ENCODE assay signal across 18 mouse cellular contexts in the genomic region with DNA sequence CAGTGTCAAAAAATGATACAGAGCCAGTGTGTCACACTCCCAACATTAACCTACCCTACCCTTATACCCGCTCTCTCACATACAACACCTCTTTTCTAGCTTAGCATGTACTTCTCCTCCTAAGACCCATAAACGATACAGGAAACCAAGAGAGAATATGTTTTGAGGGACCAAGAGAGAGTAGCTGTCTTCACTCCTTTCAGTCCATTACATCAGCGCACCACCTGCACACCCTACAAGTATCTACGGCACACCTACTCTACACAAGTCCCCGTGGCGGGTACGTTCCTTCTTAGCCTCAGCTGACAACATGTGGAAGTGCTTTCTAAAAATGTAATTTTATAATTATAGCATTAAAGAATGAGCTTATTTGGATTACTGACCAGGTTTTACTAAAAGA. TPM values are rescaled to one million over a fixed set of nuclear protein-coding genes. Genes with fewer than 3 reads are reported as not detected.
DNase-seq lines count a peak whose midpoint lies in the region; ATAC-seq and TF ChIP-seq lines count a peak whose summit lies in the region.
"Had no signal": no experiment of that assay in that cellular context is flagged by ENCODE, and none has a peak within 500 bp of the region (broad histone marks: within the 10 kb centered on the region; RNA-seq: fewer than 3 reads in every experiment).

No protein-coding gene starts in this region.

- H3K27ac ChIP-seq in heart, embryonic 13.5 days (replicated peaks) = peak overlapping the region; percentile 51; the same call in 1 of the 2 replicates
- H3K27ac ChIP-seq in gastrocnemius, adult 2 months = no peak overlapping the region
- H3K27ac ChIP-seq: heart, adult 2 months; left cerebral cortex, adult 2 months; limb, embryonic 15.5 days had no signal

- peaks cover 58% of the 10 kb centered on the region for H3K4me1 ChIP-seq in heart, embryonic 13.5 days

- no peaks in the 10 kb centered on the region for H3K9me3 ChIP-seq in heart, embryonic 13.5 days
- H3K9me3 ChIP-seq: limb, embryonic 15.5 days had no signal

- 62% methylated on average over 7 of the region's 7 CpGs for WGBS in heart, embryonic 13.5 days

- no peaks in the 10 kb centered on the region for H3K36me3 ChIP-seq in heart, embryonic 13.5 days
- no peaks in the 10 kb centered on the region for H3K36me3 ChIP-seq in splenic B cell, adult 2 months (ENCODE audit: control insufficient read depth, insufficient read depth, low read length, poor library complexity, severe bottlenecking)
- H3K36me3 ChIP-seq: limb, embryonic 15.5 days had no signal

- intact Hi-C loops in gastrocnemius, adult 2 months (cut with DNase I) = no loop called here

- peak overlapping the region; percentile 52 for H3K4me2 ChIP-seq in heart, embryonic 13.5 days
- H3K4me2 ChIP-seq: limb, embryonic 15.5 days had no signal

- ATAC-seq in heart, embryonic 13.5 days (ENCODE audit: extremely low read depth, insufficient number of reproducible peaks, low FRiP score, low TSS enrichment) = no peak
- ATAC-seq: midbrain, embryonic 16.5 days; Patski had no signal

- peak overlapping the region; percentile 0; the same call in 1 of the 2 replicates for H3K4me3 ChIP-seq in heart, embryonic 13.5 days
- no peak overlapping the region for H3K4me3 ChIP-seq in gastrocnemius, adult 2 months
- H3K4me3 ChIP-seq: heart, adult 2 months; left cerebral cortex, adult 2 months; limb, embryonic 15.5 days had no signal

- no peak for DNase-seq in heart, postnatal 4 days
- DNase-seq in B cell, adult 2 months = peak; percentile 50 to 56
- peak; percentile 71 for DNase-seq in induced T-regulatory cell, adult 2 months (ENCODE audit: low read depth)
- DNase-seq in splenic B cell, adult 2 months (ENCODE audit: low read depth, low spot score) = peak; percentile 65
- DNase-seq in gastrocnemius, adult 2 months = no peak
- DNase-seq in layer of hippocampus, adult 18-20 months (ENCODE audit: low spot score in 2 of 2) = no peak
- DNase-seq in adrenal gland, postnatal 10 days = no peak
- DNase-seq: adrenal gland, adult 8-10 months; cerebellum, postnatal 14 days; heart, adult 2 months; kidney, adult 11 months; kidney, postnatal 36 days; lung, postnatal 36 days had no signal

- H3K9ac ChIP-seq in heart, embryonic 13.5 days = peak overlapping the region; percentile 34; the same call in 1 of the 2 replicates
- H3K9ac ChIP-seq: limb, embryonic 15.5 days had no signal

- TF ChIP-seq CTCF in gastrocnemius, adult 2 months (IDR thresholded peaks at IDR 0.05) = no peak

- H3K27me3 ChIP-seq in heart, embryonic 13.5 days (replicated peaks) = no peaks in the 10 kb centered on the region
- H3K27me3 ChIP-seq in splenic B cell, adult 2 months (ENCODE audit: control insufficient read depth, insufficient read depth, low read length, poor library complexity, severe bottlenecking) = no peaks in the 10 kb centered on the region
- H3K27me3 ChIP-seq: limb, embryonic 15.5 days; Patski had no signal

RNA-seq across cellular contexts. Expression of a gene that starts 40.5 kb away (rescaled TPM):
- polyA plus RNA-seq in heart, embryonic 13.5 days (2015; fragmentation: Nextera tagmentation; extraction: Ambion mirVana) = 5.8 and 6.6 TPM in 2 replicates
- total RNA-seq in heart, postnatal 4 days (2021) = 1 to 10 TPM; 7.9 to 8.1 TPM
- total RNA-seq in gastrocnemius, adult 2 months (2021) = 1 to 10 TPM; 3.1 to 4.5 TPM
- 10 to 100 TPM; 64.2 to 65.8 TPM for total RNA-seq in layer of hippocampus, adult 18-20 months (2021)
- total RNA-seq in adrenal gland, postnatal 10 days (2021) = 10 to 100 TPM; 17.7 to 22.6 TPM

RNA-seq across cellular contexts. Expression of a gene that starts 40.7 kb away (rescaled TPM):
- polyA plus RNA-seq in heart, embryonic 13.5 days (2015; fragmentation: Nextera tagmentation; extraction: Ambion mirVana) = 0.29 TPM in 2 replicates
- under 1 TPM; 0.36 to 0.48 TPM for total RNA-seq in heart, postnatal 4 days (2021)
- not detected for total RNA-seq in gastrocnemius, adult 2 months (2021)
- total RNA-seq in layer of hippocampus, adult 18-20 months (2021) = under 1 TPM; 0.72 to 0.89 TPM
- total RNA-seq in adrenal gland, postnatal 10 days (2021) = under 1 TPM; 0.66 to 0.67 TPM
- total RNA-seq: heart, adult 2 months had no signal

Comparison
In these comparisons a context has a peak if more than half of its experiments do, and no peak if none do; other contexts are left out.
1. DNase-seq: peak in B cell, adult 2 months (2 of 2), induced T-regulatory cell, adult 2 months (single experiment) and splenic B cell, adult 2 months (single experiment); none in heart, postnatal 4 days (single experiment), gastrocnemius, adult 2 months (single experiment), layer of hippocampus, adult 18-20 months (0 of 2) and adrenal gland, postnatal 10 days (single experiment).